Mouse (Mus musculus): ENCODE data around the gene Llgl2. TPM values are rescaled to one million over a fixed set of nuclear protein-coding genes. Genes with fewer than 3 reads are reported as not detected.

The Llgl2 gene
- polyA plus RNA-seq, 1 experiment: 3.2 TPM

- no peak overlapping the region for H3K4me3 ChIP-seq (ENCODE audit: insufficient read depth, low read length)
- no peak for TF ChIP-seq CTCF (IDR thresholded peaks at IDR 0.05; ENCODE audit: extremely low read depth, insufficient read depth, low read length)
- no peak for TF ChIP-seq POLR2A (IDR thresholded peaks at IDR 0.05; ENCODE audit: extremely low read depth, insufficient read depth, low read length)
Observed at GRCm38 (mm10) chr11:115884361-115884760, 60.5 kb downstream of the Llgl2 start.

GRCm38 (mm10) chr11:115885281-115885680 lies 61.4 kb downstream of the Llgl2 start:
- Histone ChIP-seq H3K27ac (ENCODE audit: insufficient read depth, low read length) (no peak overlapping the region), H3K4me1 (ENCODE audit: control insufficient read depth, insufficient read depth, low read length) (no peaks in the 10 kb centered on the region)
- TF ChIP-seq POLR2A (IDR thresholded peaks at IDR 0.05; ENCODE audit: extremely low read depth, insufficient read depth, low read length): no peak
- no peak for TF ChIP-seq CTCF (IDR thresholded peaks at IDR 0.05; ENCODE audit: extremely low read depth, insufficient read depth, low read length)

More at GRCm38 (mm10) chr11:115884361-115884760, 60.5 kb downstream of the Llgl2 start:
- no peak overlapping the region for H3K27ac ChIP-seq (ENCODE audit: insufficient read depth, low read length)
- H3K4me1 ChIP-seq (ENCODE audit: control insufficient read depth, insufficient read depth, low read length): no peaks in the 10 kb centered on the region

DNA sequence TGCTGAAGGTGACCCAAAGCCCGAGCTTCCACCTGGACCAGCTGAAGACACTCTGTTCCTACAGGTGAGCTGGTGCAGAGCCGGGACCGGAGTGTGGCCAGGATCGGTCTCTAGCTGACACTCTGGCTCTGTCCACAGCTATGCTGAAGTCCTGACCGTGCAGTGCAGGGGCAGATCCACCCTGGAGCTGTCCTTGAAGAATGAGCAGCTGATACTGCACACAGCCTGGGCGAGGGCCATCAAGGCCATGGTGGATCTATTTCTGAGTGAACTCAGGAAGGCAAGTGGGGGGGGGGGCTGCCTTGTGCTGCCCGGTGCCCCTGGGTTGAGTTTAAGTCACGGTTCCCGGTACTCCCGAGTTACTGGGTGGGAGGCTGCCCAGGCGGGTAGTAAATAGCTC lies 62.6 kb downstream of the Llgl2 start:
- H3K4me1 ChIP-seq (ENCODE audit: control insufficient read depth, insufficient read depth, low read length): no peaks in the 10 kb centered on the region
- no peak overlapping the region for H3K27ac ChIP-seq (ENCODE audit: insufficient read depth, low read length)
- no peak overlapping the region for H3K4me3 ChIP-seq (ENCODE audit: insufficient read depth, low read length)
- TF ChIP-seq POLR2A (IDR thresholded peaks at IDR 0.05; ENCODE audit: extremely low read depth, insufficient read depth, low read length) (no peak), CTCF (IDR thresholded peaks at IDR 0.05; ENCODE audit: extremely low read depth, insufficient read depth, low read length) (no peak)

More at GRCm38 (mm10) chr11:115885281-115885680, 61.4 kb downstream of the Llgl2 start:
- H3K4me3 ChIP-seq (ENCODE audit: insufficient read depth, low read length): no peak overlapping the region

DNA sequence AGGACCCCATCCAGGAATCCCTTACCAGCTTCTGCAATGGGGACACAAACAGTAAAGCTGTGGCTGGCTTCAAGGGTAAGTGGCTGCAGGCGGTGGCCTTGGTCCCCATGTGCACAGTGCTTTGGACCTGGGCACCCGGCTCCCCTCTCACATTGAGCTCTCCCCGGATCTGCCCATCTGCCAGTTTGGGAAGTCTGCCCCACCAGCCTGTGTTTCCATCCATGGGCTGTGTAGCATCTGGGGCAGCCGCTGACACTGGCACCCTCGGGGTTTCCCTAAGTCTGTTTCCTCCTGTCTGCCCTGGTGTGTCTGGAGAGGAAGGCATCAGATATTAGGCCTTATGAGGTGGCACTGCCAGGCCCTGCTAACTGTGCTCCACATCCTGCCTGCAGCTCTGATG lies 64.2 kb downstream of the Llgl2 start:
- no peak overlapping the region for H3K27ac ChIP-seq (ENCODE audit: insufficient read depth, low read length)
- no peak overlapping the region for H3K4me3 ChIP-seq (ENCODE audit: insufficient read depth, low read length)
- TF ChIP-seq POLR2A (IDR thresholded peaks at IDR 0.05; ENCODE audit: extremely low read depth, insufficient read depth, low read length) (no peak), CTCF (IDR thresholded peaks at IDR 0.05; ENCODE audit: extremely low read depth, insufficient read depth, low read length) (no peak)
- H3K4me1 ChIP-seq (ENCODE audit: control insufficient read depth, insufficient read depth, low read length): no peaks in the 10 kb centered on the region

DNA sequence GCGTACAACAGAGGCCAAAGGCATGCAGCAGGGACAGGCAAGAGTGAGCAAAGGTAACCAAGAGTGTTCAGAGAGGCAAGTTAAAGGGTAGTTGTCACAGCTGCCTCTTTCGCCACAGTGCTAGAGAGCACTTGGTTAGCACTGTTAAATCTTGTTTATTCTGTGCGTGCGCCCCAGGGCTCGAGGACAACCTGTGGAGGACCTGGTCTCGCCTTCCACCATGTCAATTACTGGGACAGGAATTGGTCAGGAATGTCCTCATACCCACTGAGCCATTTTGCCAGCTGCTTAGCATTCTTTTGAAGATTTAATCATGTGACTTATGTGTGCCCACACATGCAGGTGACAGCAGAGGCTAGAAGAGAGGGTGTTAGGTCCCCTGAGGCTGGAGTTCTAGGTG lies 65.3 kb downstream of the Llgl2 start:
- no peak for TF ChIP-seq POLR2A (IDR thresholded peaks at IDR 0.05; ENCODE audit: extremely low read depth, insufficient read depth, low read length)
- no peak overlapping the region for H3K4me3 ChIP-seq (ENCODE audit: insufficient read depth, low read length)
- no peak overlapping the region for H3K27ac ChIP-seq (ENCODE audit: insufficient read depth, low read length)
- no peaks in the 10 kb centered on the region for H3K4me1 ChIP-seq (ENCODE audit: control insufficient read depth, insufficient read depth, low read length)

GRCm38 (mm10) chr11:115892213-115892612 lies 68.4 kb downstream of the Llgl2 start:
- Histone ChIP-seq H3K4me3 (ENCODE audit: insufficient read depth, low read length) (no peak overlapping the region), H3K27ac (ENCODE audit: insufficient read depth, low read length) (no peak overlapping the region), H3K4me1 (ENCODE audit: control insufficient read depth, insufficient read depth, low read length) (no peaks in the 10 kb centered on the region)
- TF ChIP-seq POLR2A (IDR thresholded peaks at IDR 0.05; ENCODE audit: extremely low read depth, insufficient read depth, low read length) (no peak), CTCF (IDR thresholded peaks at IDR 0.05; ENCODE audit: extremely low read depth, insufficient read depth, low read length) (no peak)

GRCm38 (mm10) chr11:115893071-115893470 lies 69.2 kb downstream of the Llgl2 start:
- TF ChIP-seq CTCF (IDR thresholded peaks at IDR 0.05; ENCODE audit: extremely low read depth, insufficient read depth, low read length): no peak
- TF ChIP-seq POLR2A (IDR thresholded peaks at IDR 0.05; ENCODE audit: extremely low read depth, insufficient read depth, low read length): no peak
- H3K27ac ChIP-seq (ENCODE audit: insufficient read depth, low read length): no peak overlapping the region
- no peaks in the 10 kb centered on the region for H3K4me1 ChIP-seq (ENCODE audit: control insufficient read depth, insufficient read depth, low read length)
- H3K4me3 ChIP-seq (ENCODE audit: insufficient read depth, low read length): no peak overlapping the region

DNA sequence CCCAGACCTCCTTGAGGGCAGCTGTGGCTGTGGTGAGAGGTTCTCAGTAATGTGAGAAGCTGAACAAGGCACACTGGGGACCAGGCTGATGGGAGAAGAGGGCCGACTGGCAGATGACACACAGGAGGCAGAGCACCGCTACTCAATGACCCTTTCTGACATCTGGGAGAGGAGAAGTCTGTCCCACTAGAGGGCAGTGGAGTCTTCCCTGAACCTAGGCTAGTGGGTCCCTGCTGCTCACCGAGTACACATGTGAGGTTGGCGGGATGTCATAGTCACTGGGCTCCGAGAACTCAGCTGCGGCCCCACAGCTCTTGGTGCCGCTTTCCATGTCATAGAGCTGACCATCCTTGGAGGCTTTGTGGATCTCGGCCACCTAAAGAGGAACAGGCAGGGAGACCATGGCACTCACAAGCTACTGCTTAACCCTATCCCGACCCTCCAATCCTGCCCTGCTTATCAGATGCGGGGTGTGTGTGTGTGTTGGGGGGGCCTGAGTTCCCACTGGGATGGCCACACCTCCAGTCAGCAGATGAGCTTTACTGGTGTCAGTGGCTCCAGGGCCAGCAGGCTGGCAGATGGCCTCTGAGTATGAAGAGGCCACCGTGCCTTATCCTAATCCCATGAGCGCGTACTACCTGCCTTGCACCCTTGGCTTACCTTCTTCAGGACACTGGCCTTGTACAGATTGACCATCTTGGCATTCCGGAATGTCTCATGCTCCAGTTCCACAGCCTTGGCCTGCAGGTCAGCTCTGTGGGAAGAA lies 71.1 kb downstream of the Llgl2 start:
- no peak overlapping the region for H3K27ac ChIP-seq (ENCODE audit: insufficient read depth, low read length)
- TF ChIP-seq POLR2A (IDR thresholded peaks at IDR 0.05; ENCODE audit: extremely low read depth, insufficient read depth, low read length) (no peak), CTCF (IDR thresholded peaks at IDR 0.05; ENCODE audit: extremely low read depth, insufficient read depth, low read length) (0 out of 2 replicates have a peak, but pooled peaks have one; percentile 20)
- H3K4me1 ChIP-seq (ENCODE audit: control insufficient read depth, insufficient read depth, low read length): no peaks in the 10 kb centered on the region
- H3K4me3 ChIP-seq (ENCODE audit: insufficient read depth, low read length): no peak overlapping the region

- TF ChIP-seq POLR2A (IDR thresholded peaks at IDR 0.05; ENCODE audit: extremely low read depth, insufficient read depth, low read length): no peak
- no peak for TF ChIP-seq CTCF (IDR thresholded peaks at IDR 0.05; ENCODE audit: extremely low read depth, insufficient read depth, low read length)
Observed at GRCm38 (mm10) chr11:115898446-115898845, 74.6 kb downstream of the Llgl2 start.

DNA sequence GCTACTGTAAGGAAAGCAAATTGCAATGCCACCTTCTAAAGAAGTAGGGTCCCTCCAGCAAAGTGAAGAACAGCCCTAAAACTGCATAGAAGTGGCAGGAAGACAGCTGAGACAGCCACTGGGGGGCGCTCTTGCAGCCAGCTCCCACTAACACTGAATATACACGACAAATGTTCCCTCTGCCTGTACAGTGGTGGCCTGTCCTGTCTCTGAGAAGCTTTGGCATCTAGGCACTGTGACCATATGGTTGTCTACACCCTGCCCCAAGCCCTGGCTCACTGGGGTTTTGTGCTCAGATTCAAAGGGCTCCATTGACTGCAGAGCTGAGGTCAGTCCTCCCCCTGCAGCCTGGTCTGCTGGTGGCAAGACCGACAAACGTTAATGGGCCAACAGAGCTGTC lies 75.0 kb downstream of the Llgl2 start:
- Histone ChIP-seq H3K4me3 (ENCODE audit: insufficient read depth, low read length) (no peak overlapping the region), H3K27ac (ENCODE audit: insufficient read depth, low read length) (no peak overlapping the region), H3K4me1 (ENCODE audit: control insufficient read depth, insufficient read depth, low read length) (no peaks in the 10 kb centered on the region)
- TF ChIP-seq CTCF (IDR thresholded peaks at IDR 0.05; ENCODE audit: extremely low read depth, insufficient read depth, low read length): peak; percentile 52
- TF ChIP-seq POLR2A (IDR thresholded peaks at IDR 0.05; ENCODE audit: extremely low read depth, insufficient read depth, low read length): no peak

More at GRCm38 (mm10) chr11:115898446-115898845, 74.6 kb downstream of the Llgl2 start:
- H3K27ac ChIP-seq (ENCODE audit: insufficient read depth, low read length): no peak overlapping the region
- H3K4me1 ChIP-seq (ENCODE audit: control insufficient read depth, insufficient read depth, low read length): no peaks in the 10 kb centered on the region
- no peak overlapping the region for H3K4me3 ChIP-seq (ENCODE audit: insufficient read depth, low read length)

Data from cortical plate, adult 2 months (tissue).